Mouse (Mus musculus): Measurements from ENCODE around the gene Olfr878.
A peak's percentile ranks its signal among the peaks of the same experiment; 100 is the strongest.

Gene Olfr878

GRCm38 (mm10) chr9:37917540-37917939 lies at the start of gene Olfr878:
Gene Olfr878 (plus strand): TSS chr9:37917840.
- DNase-seq, result no peak

- DNase-seq, result no peak
These were observed 47.4 kb upstream of the Olfr878 start for GRCm38 (mm10) chr9:37870246-37870645.

GRCm38 (mm10) chr9:37871097-37871496 lies 46.5 kb upstream of the Olfr878 start:
- DNase-seq, result no peak

- no peak for DNase-seq
These were observed 46.1 kb upstream of the Olfr878 start for GRCm38 (mm10) chr9:37871536-37871935.

- no peak for DNase-seq
These were observed 26.7 kb upstream of the Olfr878 start for GRCm38 (mm10) chr9:37890960-37891359.

GRCm38 (mm10) chr9:37896661-37897060 lies 21.0 kb upstream of the Olfr878 start, which contains the start of gene Olfr145:
Gene Olfr145 (plus strand): TSS chr9:37896724.
- no peak for DNase-seq

GRCm38 (mm10) chr9:37905555-37905954 lies 12.1 kb upstream of the Olfr878 start:
- no peak for DNase-seq

- DNase-seq, result no peak
These were observed 378 bp downstream of the Olfr878 start for GRCm38 (mm10) chr9:37918018-37918417.

GRCm38 (mm10) chr9:37924194-37924593 lies 6.6 kb downstream of the Olfr878 start:
- no peak for DNase-seq

GRCm38 (mm10) chr9:37925445-37925844 lies 7.8 kb downstream of the Olfr878 start:
- no peak for DNase-seq

- DNase-seq, result no peak
These were observed 8.7 kb downstream of the Olfr878 start for GRCm38 (mm10) chr9:37926019-37927013.

GRCm38 (mm10) chr9:37932519-37932918 lies 14.9 kb downstream of the Olfr878 start:
- peak; percentile 52 for DNase-seq

- DNase-seq, result no peak
These were observed 16.5 kb downstream of the Olfr878 start for GRCm38 (mm10) chr9:37934146-37934545.

GRCm38 (mm10) chr9:37941167-37941566 lies 23.5 kb downstream of the Olfr878 start:
- DNase-seq, result no peak
